Mouse (Mus musculus): Measurements from ENCODE around the gene Synj1. TPM values are rescaled to one million over a fixed set of nuclear protein-coding genes. Genes with fewer than 3 reads are reported as not detected.

Synj1 gene
- polyA plus RNA-seq (2015; fragmentation: Illumina TruSeq; extraction: RNeasy Lipid Tissue Mini Kit (QIAGEN cat#74804); ENCODE audit: insufficient read depth, low read depth, low replicate concordance): 10.8 TPM

GRCm38 (mm10) chr16:91011021-91011683 is at the start of gene Synj1:
Gene Synj1 (minus strand): TSS chr16:91011308.

GRCm38 (mm10) chr16:91044270-91045182 is 33.4 kb upstream of the Synj1 start, which contains the start of gene Paxbp1:
Gene Paxbp1 (minus strand): TSS chr16:91044543.

GRCm38 (mm10) chr16:90934687-90935328 is 76.3 kb downstream of the Synj1 start, which contains the start of gene Cfap298:
Gene Cfap298 (minus strand): TSS chr16:90935114.

Other genes starting within 250 kb of the Synj1 start
- gene Urb1, start 200.9 kb downstream of the Synj1 start, polyA plus RNA-seq (2015; fragmentation: Illumina TruSeq; extraction: RNeasy Lipid Tissue Mini Kit (QIAGEN cat#74804); ENCODE audit: insufficient read depth, low read depth, low replicate concordance): 2.1 TPM
- 0.63 TPM for gene Eva1c, start 184.6 kb downstream of the Synj1 start, polyA plus RNA-seq (2015; fragmentation: Illumina TruSeq; extraction: RNeasy Lipid Tissue Mini Kit (QIAGEN cat#74804); ENCODE audit: insufficient read depth, low read depth, low replicate concordance)
- 11.2 TPM for gene Cfap298, start 76.2 kb downstream of the Synj1 start, polyA plus RNA-seq (2015; fragmentation: Illumina TruSeq; extraction: RNeasy Lipid Tissue Mini Kit (QIAGEN cat#74804); ENCODE audit: insufficient read depth, low read depth, low replicate concordance)
- gene Paxbp1, start 33.2 kb upstream of the Synj1 start, polyA plus RNA-seq (2015; fragmentation: Illumina TruSeq; extraction: RNeasy Lipid Tissue Mini Kit (QIAGEN cat#74804); ENCODE audit: insufficient read depth, low read depth, low replicate concordance): 30.7 TPM
- gene 4932438H23Rik, start 83.8 kb upstream of the Synj1 start, polyA plus RNA-seq (2015; fragmentation: Illumina TruSeq; extraction: RNeasy Lipid Tissue Mini Kit (QIAGEN cat#74804); ENCODE audit: insufficient read depth, low read depth, low replicate concordance): not detected
- not detected for gene Olig2, start 214.1 kb upstream of the Synj1 start, polyA plus RNA-seq (2015; fragmentation: Illumina TruSeq; extraction: RNeasy Lipid Tissue Mini Kit (QIAGEN cat#74804); ENCODE audit: insufficient read depth, low read depth, low replicate concordance)

All from pancreas, adult 10 weeks (tissue).